Mouse (Mus musculus) ES-E14 (cell line): ENCODE measurements at regions not wholly inside any gene's neighbourhood (a gene's known extent, or its start where the extent isn't known, plus 50 kb on each side); places are given as distances from the start of the nearest gene placed in this dataset.

Source experiments
- CHD2 ChIP-seq: IDR thresholded peaks from 2 replicates; pipeline ENCODE4 v1.6.1; 2014; ENCODE audit warnings: mild to moderate bottlenecking, low read depth, low read length, inconsistent platforms
- MAFK ChIP-seq: IDR thresholded peaks from 2 replicates; pipeline ENCODE4 v1.6.1; 2014; ENCODE audit warnings: mild to moderate bottlenecking, low read depth, low read length, inconsistent platforms; ENCODE audit not compliant: insufficient read depth
- ZC3H11A ChIP-seq: IDR thresholded peaks from 2 replicates; pipeline ENCODE4 v1.6.1; 2012; ENCODE audit warnings: low read depth, mild to moderate bottlenecking, inconsistent platforms, low read length, borderline replicate concordance

GRCm38 (mm10) chr4:105561611-105562010 is 228.1 kb upstream of the Gm12728 start:
- no peak for TF ChIP-seq MAFK
- TF ChIP-seq CHD2 = no peak
- TF ChIP-seq ZC3H11A = no peak
